Mouse (Mus musculus): ENCODE results near the gene Aldh4a1. TPM values are rescaled to one million over a fixed set of nuclear protein-coding genes. Genes with fewer than 3 reads are reported as not detected.

Aldh4a1 gene
- total and polyA plus RNA-seq, 3 experiments, result 79.7 to 120 (median 96.7) TPM

GRCm38 (mm10) chr4:139650086-139650743 lies 27.5 kb downstream of the Aldh4a1 start:
- H3K4me1 ChIP-seq (ENCODE audit: control insufficient read depth, insufficient read depth, low read length), result no peaks in the 10 kb centered on the region

GRCm38 (mm10) chr4:139650907-139651306 lies 28.2 kb downstream of the Aldh4a1 start:
- H3K4me1 ChIP-seq (ENCODE audit: control insufficient read depth, insufficient read depth, low read length), result no peaks in the 10 kb centered on the region
- TF ChIP-seq POLR2A (IDR thresholded peaks at IDR 0.05; ENCODE audit: insufficient read depth, low read depth, low read length) (no peak), EP300 (IDR thresholded peaks at IDR 0.05; ENCODE audit: insufficient read depth, low read depth, low read length) (no peak), CTCF (IDR thresholded peaks at IDR 0.05) (no peak)
- WGBS, result 57% methylated on average over 11 of the region's 11 CpGs
- H3K79me2 ChIP-seq (replicated peaks; ENCODE audit: control insufficient read depth, insufficient read depth, low read length), result no peaks in the 10 kb centered on the region
- H3K27me3 ChIP-seq (ENCODE audit: control insufficient read depth, insufficient read depth, low read length), result no peaks in the 10 kb centered on the region
- intact Hi-C loops (cut with DNase I), result no loop called here
- H3K9ac ChIP-seq (ENCODE audit: low read depth, low read length), result no peak overlapping the region
- H3K36me3 ChIP-seq (ENCODE audit: control insufficient read depth, insufficient read depth, low read length), result no peaks in the 10 kb centered on the region
- no peak overlapping the region for H3K27ac ChIP-seq
- DNase-seq, result no peak
- no peak overlapping the region for H3K4me3 ChIP-seq

More at GRCm38 (mm10) chr4:139650086-139650743, 27.5 kb downstream of the Aldh4a1 start:
- no peaks in the 10 kb centered on the region for H3K79me2 ChIP-seq (replicated peaks; ENCODE audit: control insufficient read depth, insufficient read depth, low read length)
- no peak overlapping the region for H3K4me3 ChIP-seq
- no peak for DNase-seq
- no peaks in the 10 kb centered on the region for H3K27me3 ChIP-seq (ENCODE audit: control insufficient read depth, insufficient read depth, low read length)
- TF ChIP-seq POLR2A (IDR thresholded peaks at IDR 0.05; ENCODE audit: insufficient read depth, low read depth, low read length) (no peak), CTCF (IDR thresholded peaks at IDR 0.05) (no peak), EP300 (IDR thresholded peaks at IDR 0.05; ENCODE audit: insufficient read depth, low read depth, low read length) (no peak)
- H3K36me3 ChIP-seq (ENCODE audit: control insufficient read depth, insufficient read depth, low read length), result no peaks in the 10 kb centered on the region
- no peak overlapping the region for H3K9ac ChIP-seq (ENCODE audit: low read depth, low read length)
- intact Hi-C loops (cut with DNase I), result no loop called here
- WGBS, result 79% methylated on average over 15 of the region's 15 CpGs
- no peak overlapping the region for H3K27ac ChIP-seq

GRCm38 (mm10) chr4:139653238-139653637 lies 30.6 kb downstream of the Aldh4a1 start, which contains the start of gene Tas1r2:
Tas1r2 (plus strand) TSS chr4:139653538.
- Histone ChIP-seq H3K36me3 (ENCODE audit: control insufficient read depth, insufficient read depth, low read length) (no peaks in the 10 kb centered on the region), H3K4me3 (no peak within 1 kb of the TSS), H3K9ac (ENCODE audit: low read depth, low read length) (no peak within 1 kb of the TSS), H3K79me2 (replicated peaks; ENCODE audit: control insufficient read depth, insufficient read depth, low read length) (no peaks in the 10 kb centered on the region), H3K27me3 (ENCODE audit: control insufficient read depth, insufficient read depth, low read length) (no peaks in the 10 kb centered on the region), H3K27ac (no peak within 1 kb of the TSS), H3K4me1 (ENCODE audit: control insufficient read depth, insufficient read depth, low read length) (no peaks in the 10 kb centered on the region)
- intact Hi-C loops (cut with DNase I), result no loop called here
- WGBS, result 77% methylated on average over 8 of the region's 8 CpGs
- TF ChIP-seq EP300 (IDR thresholded peaks at IDR 0.05; ENCODE audit: insufficient read depth, low read depth, low read length), result no peak
- TF ChIP-seq CTCF (IDR thresholded peaks at IDR 0.05), result no peak
- TF ChIP-seq POLR2A (IDR thresholded peaks at IDR 0.05; ENCODE audit: insufficient read depth, low read depth, low read length), result no peak
- DNase-seq, result no peak

GRCm38 (mm10) chr4:139661897-139662296 lies 39.2 kb downstream of the Aldh4a1 start:
- TF ChIP-seq POLR2A (IDR thresholded peaks at IDR 0.05; ENCODE audit: insufficient read depth, low read depth, low read length) (no peak), EP300 (IDR thresholded peaks at IDR 0.05; ENCODE audit: insufficient read depth, low read depth, low read length) (no peak), CTCF (IDR thresholded peaks at IDR 0.05) (no peak)
- WGBS, result 75% methylated on average over 14 of the region's 14 CpGs
- intact Hi-C loops (cut with DNase I), result no loop called here

GRCm38 (mm10) chr4:139667632-139668031 lies 45.0 kb downstream of the Aldh4a1 start:
- no peak overlapping the region for H3K4me3 ChIP-seq
- H3K27me3 ChIP-seq (ENCODE audit: control insufficient read depth, insufficient read depth, low read length), result no peaks in the 10 kb centered on the region
- H3K27ac ChIP-seq, result no peak overlapping the region
- no peaks in the 10 kb centered on the region for H3K4me1 ChIP-seq (ENCODE audit: control insufficient read depth, insufficient read depth, low read length)
- H3K36me3 ChIP-seq (ENCODE audit: control insufficient read depth, insufficient read depth, low read length), result no peaks in the 10 kb centered on the region
- H3K9ac ChIP-seq (ENCODE audit: low read depth, low read length), result no peak overlapping the region
- WGBS, result 80% methylated on average over 6 of the region's 6 CpGs
- TF ChIP-seq EP300 (IDR thresholded peaks at IDR 0.05; ENCODE audit: insufficient read depth, low read depth, low read length), result no peak
- no peak for TF ChIP-seq POLR2A (IDR thresholded peaks at IDR 0.05; ENCODE audit: insufficient read depth, low read depth, low read length)
- no peak for TF ChIP-seq CTCF (IDR thresholded peaks at IDR 0.05)
- intact Hi-C loops (cut with DNase I), result no loop called here
- no peaks in the 10 kb centered on the region for H3K79me2 ChIP-seq (replicated peaks; ENCODE audit: control insufficient read depth, insufficient read depth, low read length)
- no peak for DNase-seq

More at GRCm38 (mm10) chr4:139661897-139662296, 39.2 kb downstream of the Aldh4a1 start:
- H3K79me2 ChIP-seq (replicated peaks; ENCODE audit: control insufficient read depth, insufficient read depth, low read length), result no peaks in the 10 kb centered on the region
- no peak overlapping the region for H3K27ac ChIP-seq
- no peaks in the 10 kb centered on the region for H3K27me3 ChIP-seq (ENCODE audit: control insufficient read depth, insufficient read depth, low read length)
- no peaks in the 10 kb centered on the region for H3K4me1 ChIP-seq (ENCODE audit: control insufficient read depth, insufficient read depth, low read length)
- H3K9ac ChIP-seq (ENCODE audit: low read depth, low read length), result no peak overlapping the region
- no peak overlapping the region for H3K4me3 ChIP-seq
- DNase-seq, result no peak
- H3K36me3 ChIP-seq (ENCODE audit: control insufficient read depth, insufficient read depth, low read length), result no peaks in the 10 kb centered on the region

GRCm38 (mm10) chr4:139669847-139670246 lies 47.2 kb downstream of the Aldh4a1 start:
- 21% methylated on average over 6 of the region's 6 CpGs for WGBS
- no peaks in the 10 kb centered on the region for H3K36me3 ChIP-seq (ENCODE audit: control insufficient read depth, insufficient read depth, low read length)
- peak; percentile 35 to 65 for DNase-seq
- no peak overlapping the region for H3K4me3 ChIP-seq
- no peaks in the 10 kb centered on the region for H3K79me2 ChIP-seq (replicated peaks; ENCODE audit: control insufficient read depth, insufficient read depth, low read length)
- no peak overlapping the region for H3K27ac ChIP-seq
- no peaks in the 10 kb centered on the region for H3K4me1 ChIP-seq (ENCODE audit: control insufficient read depth, insufficient read depth, low read length)
- no peaks in the 10 kb centered on the region for H3K27me3 ChIP-seq (ENCODE audit: control insufficient read depth, insufficient read depth, low read length)
- H3K9ac ChIP-seq (ENCODE audit: low read depth, low read length), result no peak overlapping the region
- intact Hi-C loops (cut with DNase I), result no loop called here
- TF ChIP-seq POLR2A (IDR thresholded peaks at IDR 0.05; ENCODE audit: insufficient read depth, low read depth, low read length) (no peak), EP300 (IDR thresholded peaks at IDR 0.05; ENCODE audit: insufficient read depth, low read depth, low read length) (no peak), CTCF (IDR thresholded peaks at IDR 0.05) (peak; percentile 94)
